Mouse (Mus musculus) adrenal gland, postnatal 4 days (tissue): ENCODE measurements around the gene Pla2g5. TPM values are rescaled to one million over a fixed set of nuclear protein-coding genes. Genes with fewer than 3 reads are reported as not detected.
"Not testable (repeated sequence)": the region's sequence is repeated elsewhere in the genome, so short reads cannot be mapped to it uniquely, and the experiment has no call there.

Source experiments
- DNase-seq, 2 experiments: peaks; one replicate each; pipeline ENCODE4 v3.0.0; 2021 to 2022; ENCODE audit warnings: low spot score in 2 of 2, mixed read lengths in 2 of 2
- total RNA-seq, 2 experiments: library from RNA; stranded (reverse); gene quantifications; 2 replicates each; pipeline ENCODE4 v1.2.3; 2021

Gene Pla2g5
- total RNA-seq, 2 experiments from 2014 or later, result 31.0 to 32.6 TPM

GRCm38 (mm10) chr4:138859245-138859644 is 4.0 kb downstream of the Pla2g5 start:
- no peak for DNase-seq

- DNase-seq, result no peak
Observed at GRCm38 (mm10) chr4:138858446-138858845, 4.8 kb downstream of the Pla2g5 start.

GRCm38 (mm10) chr4:138857576-138857975 is 5.7 kb downstream of the Pla2g5 start:
- no peak for DNase-seq

GRCm38 (mm10) chr4:138856491-138856890 is 6.8 kb downstream of the Pla2g5 start:
- peak in 1 of 2 experiments; percentile 52 for DNase-seq

DNA sequence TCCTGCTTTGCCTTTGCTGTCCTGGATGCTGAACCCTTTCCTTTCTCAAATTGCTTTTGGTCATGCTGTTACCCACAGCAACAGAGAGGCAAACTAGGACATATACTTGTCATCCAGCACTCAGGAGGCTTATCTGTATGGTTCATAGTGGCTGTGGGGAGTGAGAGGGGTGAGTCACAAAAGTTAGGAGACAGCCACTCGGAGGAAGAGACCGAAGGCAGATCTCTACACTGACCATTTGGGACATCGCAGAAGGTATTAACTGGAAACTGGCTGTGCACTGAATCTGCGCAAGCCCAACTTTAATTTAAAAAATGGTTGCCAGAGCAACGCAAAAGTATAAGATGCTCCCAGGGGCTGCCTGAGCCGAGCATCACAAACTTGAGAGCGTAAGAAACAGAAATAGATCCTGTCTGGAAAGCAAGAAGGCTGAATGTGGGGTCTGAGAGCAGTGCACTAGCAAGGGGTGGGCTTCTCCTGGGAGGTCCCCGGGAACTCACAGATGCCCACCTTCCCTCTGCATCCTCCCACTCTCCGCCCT is 8.1 kb downstream of the Pla2g5 start:
- no peak for DNase-seq

DNA sequence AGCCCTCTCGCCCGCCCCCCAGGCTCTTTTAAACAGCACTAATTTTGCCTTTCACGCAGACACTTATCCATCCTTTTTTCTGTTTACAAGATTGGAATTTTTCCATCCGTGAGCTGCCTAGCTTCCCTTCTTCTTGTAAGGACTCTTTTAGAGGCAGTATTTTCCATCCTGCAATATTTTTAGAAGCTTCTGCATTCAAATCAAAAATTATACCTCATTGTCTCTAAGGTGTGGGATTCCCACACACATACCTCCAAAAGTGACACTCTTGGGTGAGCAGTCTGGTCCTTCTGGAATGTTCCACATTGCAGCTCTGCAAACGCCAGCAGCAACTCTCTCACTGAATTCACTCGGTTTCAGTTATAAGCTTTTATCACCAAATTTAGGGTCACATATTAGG is 10.3 kb downstream of the Pla2g5 start:
- no peak for DNase-seq

- peak; percentile 47 to 56 for DNase-seq
Observed at GRCm38 (mm10) chr4:138851463-138851862, 11.8 kb downstream of the Pla2g5 start.

GRCm38 (mm10) chr4:138841386-138841785 is 21.9 kb downstream of the Pla2g5 start:
- no peak for DNase-seq

DNA sequence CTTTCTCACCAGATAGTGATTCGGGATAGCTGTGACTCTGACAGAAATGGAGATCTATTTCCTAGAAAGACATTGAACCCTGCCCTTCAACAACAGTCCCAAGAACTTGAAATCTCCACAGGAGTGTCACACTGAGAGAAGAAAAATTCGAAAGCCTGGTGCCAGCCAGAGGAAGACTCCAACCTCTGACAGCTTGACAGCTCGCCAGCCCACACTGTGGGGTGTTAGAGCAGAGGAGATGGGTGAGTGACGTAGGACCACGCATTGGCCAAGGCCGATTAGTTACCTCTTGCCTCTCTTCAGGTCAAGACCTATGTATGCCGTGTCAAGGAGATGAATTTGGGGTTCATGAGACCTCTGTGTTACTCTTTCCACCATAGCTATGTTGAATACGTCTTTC is 22.6 kb downstream of the Pla2g5 start:
- DNase-seq, result no peak

DNA sequence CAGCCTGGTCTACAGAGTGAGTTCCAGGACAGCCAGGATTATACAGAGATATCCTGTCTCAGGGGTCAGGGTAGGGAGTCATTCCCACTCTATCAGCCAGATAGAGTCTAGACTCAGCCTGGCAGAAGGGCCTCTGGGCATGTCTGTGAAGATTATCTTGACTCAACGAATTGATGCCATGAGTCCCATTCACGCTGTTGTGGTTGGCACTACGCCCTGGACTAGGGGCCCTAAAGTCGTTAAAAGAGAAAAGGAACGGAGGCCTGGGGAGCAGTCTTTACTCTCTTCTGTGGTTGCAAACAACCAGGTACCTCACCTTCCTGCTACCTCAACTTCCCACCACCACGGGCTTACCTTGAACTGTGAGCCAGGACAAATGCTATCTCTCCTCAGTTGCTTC is 23.5 kb downstream of the Pla2g5 start:
- no peak for DNase-seq

DNA sequence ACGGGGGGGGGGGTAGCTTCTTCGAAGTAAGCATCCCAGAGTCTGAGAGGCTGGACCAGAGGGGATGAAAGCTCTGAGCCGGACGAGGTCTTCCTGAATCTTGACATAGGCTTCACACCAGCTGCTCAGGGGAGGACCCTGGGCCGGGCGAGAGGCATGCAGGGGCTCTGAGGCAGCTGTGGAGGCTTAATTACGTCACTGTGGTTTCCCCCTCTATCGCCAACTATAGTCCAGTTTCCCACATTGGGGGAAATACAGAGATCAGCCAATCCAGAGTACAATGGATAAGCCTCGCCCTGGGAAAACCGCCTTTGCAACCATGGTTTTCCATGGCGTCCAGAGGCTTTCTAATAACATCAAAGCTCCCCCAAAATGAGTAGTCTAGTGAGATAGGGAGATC is 36.1 kb downstream of the Pla2g5 start:
- no peak for DNase-seq

DNA sequence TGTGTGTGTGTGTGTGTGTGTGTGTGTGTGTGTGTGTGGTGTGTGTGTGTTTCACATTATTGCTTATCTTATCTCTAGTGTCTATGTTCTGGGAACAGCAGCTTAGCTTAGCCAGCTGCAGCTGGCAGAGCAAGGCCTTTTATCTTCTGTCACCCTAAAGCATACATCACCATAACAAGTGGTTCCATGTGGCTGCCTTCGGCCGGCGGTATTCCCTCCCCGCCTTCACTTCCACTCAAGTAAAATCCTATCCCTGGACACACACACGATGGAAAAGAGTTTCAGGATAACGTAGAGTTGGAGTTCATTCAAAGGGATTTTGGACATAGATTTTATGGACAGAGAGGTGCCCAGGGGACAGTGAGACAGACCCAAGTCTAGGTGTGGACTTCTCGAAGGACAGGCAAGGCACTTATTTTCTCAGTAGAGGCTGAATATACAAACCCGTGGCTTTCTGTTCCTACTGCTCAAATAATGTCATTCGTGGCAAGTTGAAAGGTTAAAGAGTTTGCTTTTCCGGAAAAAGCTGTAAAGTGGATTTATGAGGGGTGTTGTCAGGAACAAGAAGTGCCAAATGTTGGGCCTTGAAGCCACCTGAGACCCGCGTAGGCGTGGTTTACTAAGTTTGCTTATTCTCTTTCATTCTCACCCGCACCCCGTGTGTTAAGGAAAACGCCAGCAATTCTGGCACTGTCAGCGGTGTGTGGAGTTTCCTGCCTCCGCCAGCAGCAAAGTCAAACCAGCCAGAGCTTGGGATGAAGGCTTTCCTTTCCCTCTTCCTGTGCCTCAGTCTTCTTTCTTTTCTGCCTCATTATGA is 37.3 kb downstream of the Pla2g5 start:
- no peak for DNase-seq

DNA sequence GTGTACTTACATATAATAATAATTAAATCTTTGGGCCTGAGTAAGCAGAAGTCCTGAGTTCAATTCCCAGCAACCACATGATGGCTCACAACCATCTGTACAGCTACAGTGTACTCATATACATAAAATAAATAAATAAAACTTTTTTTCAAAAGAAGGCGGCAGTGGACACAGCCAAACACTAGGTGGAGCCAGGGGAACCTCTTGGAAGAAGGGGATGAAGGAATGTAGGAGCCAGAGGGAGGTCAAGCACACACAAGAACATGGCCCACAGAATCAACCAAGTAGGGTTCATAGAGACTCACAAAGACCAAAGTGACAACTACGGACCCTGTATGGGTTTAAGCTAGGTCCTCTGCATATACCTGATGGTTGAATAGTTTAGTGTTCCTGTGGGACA is 38.6 kb downstream of the Pla2g5 start:
- no peak for DNase-seq

- DNase-seq, result not testable (repeated sequence)
Observed at GRCm38 (mm10) chr4:138824161-138824560, 39.1 kb downstream of the Pla2g5 start.

GRCm38 (mm10) chr4:138821036-138821435 is 42.2 kb downstream of the Pla2g5 start:
- no peak for DNase-seq

- DNase-seq, result peak; percentile 27 to 29
Observed at GRCm38 (mm10) chr4:138819101-138819500, 44.2 kb downstream of the Pla2g5 start.

DNA sequence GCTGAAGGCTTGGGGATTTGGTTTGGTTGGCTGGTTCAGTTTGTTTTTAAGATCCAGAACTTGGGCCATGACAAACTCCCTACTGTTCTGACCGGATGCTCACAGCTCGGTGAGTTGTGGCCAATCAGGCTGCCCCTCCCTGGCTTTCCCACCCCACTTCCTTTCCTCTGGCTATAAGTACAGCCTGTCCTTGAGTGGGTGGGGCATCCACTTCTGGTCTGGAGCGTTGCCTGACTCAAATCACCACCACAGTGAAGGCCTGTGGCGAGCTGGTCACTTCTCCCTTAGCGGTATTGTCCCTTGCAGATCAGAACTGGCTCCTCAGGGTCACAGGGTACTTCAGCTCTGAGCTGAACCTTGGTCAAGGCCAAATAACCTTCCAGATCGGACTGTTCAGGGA is 45.5 kb downstream of the Pla2g5 start:
- no peak for DNase-seq

- no peak for DNase-seq
Observed at GRCm38 (mm10) chr4:138816166-138816565, 47.1 kb downstream of the Pla2g5 start.

- no peak for DNase-seq
Observed at GRCm38 (mm10) chr4:138806920-138807541, 56.3 kb downstream of the Pla2g5 start.

- DNase-seq, result no peak
Observed at GRCm38 (mm10) chr4:138806160-138806559, 57.1 kb downstream of the Pla2g5 start.

DNA sequence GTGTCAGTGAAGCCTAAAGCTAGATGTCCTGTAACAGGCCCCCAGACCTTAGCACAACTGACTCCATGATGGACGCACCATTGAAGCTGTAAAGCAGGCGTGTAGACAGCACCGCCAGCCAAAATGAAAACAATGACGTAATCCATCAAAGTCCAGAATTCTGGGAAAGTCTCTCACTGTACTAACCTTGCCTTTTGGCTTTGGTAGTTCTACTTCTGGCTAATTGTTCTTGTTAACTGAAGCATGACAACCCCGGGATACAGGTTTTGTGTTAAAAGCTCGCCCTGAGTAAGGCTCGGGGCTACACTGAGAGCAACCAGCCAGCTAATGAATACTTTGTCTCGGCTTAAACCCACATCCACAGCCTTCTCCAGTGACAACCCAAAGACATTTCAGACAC is 58.0 kb downstream of the Pla2g5 start:
- no peak for DNase-seq

DNA sequence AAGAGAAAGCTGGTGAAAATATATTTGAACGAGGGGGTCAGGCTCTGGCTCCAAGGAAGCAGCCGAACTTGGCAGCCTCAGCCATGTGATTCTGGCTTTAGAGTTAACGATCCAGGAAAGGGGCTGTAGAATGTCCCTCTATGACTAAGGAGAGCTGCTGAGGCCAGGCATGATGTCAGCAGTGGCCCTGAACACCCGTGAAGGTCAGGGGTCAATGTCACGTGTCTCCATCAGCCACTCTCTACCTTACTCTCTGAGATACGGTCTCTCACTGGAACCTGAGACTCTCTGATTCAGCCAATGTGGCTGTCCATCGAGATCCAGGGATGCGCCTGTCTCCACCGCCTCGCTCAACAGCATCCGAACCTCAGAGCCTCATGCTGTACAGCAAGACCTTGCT is 60.4 kb downstream of the Pla2g5 start:
- DNase-seq, result no peak
